Mouse (Mus musculus) thymus, adult 18-20 months (tissue): ENCODE data around the gene Auts2.

Experiments
- DNase-seq, 2 experiments: peaks; one replicate each; pipeline ENCODE4 v3.0.0; 2022; ENCODE audit warnings: mixed read lengths in 2 of 2

The Auts2 gene

DNA sequence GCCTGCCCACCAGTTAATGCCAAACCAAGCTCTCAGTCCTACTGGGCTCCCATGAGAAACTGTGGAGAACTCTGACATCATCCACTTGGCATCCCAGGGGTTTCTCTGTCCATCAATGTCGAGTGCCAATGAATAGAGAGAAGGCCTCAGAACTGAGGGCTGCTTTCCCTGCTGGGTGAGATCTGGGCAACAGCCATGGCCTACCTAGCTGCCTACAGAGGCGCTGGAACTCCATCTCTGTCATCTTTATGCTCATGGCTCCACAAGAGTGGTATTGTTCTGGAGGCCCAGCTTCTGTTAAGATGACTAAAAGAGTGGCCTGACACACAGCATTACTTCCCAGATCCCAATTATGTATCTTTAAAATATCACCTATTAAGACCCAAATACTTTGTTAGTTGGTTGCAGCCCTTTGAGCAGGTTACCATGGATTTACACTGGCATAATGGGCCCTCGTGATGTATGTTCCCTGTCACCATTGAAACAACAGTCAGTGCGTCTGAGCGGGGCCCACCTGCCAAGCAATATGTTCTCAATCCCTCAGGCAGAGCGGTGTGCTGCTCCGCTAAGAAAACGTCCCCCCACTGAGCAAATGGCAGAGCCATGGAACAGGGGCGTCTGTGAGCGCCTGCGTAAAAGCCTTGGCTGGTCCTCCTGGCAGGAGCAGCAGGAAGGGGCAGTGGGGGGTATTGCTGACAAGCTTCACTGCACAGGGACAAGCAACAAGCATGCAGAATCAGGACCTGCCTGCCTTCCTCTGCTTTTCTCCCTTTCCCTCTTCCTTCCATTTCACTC is 718.8 kb downstream of the Auts2 start:
- no peak for DNase-seq

DNA sequence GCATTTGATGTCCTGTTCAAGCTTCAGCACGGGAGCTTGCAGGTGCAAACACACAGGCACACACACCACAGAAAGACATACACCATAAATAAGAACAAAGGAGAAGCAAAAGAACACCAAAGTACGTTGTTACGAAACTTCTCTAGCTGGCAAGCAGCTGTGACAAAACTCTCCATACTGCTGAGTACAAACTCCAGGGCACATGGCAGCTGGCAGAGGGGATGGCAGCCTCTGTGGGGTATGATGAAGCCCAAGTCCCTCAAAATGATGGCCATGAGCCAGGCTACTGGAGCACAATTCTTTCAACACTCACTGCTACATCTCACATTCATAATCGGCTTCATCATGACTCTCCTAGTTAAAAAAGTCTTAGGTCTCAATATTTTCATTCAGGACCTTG is 721.7 kb downstream of the Auts2 start:
- no peak for DNase-seq

DNA sequence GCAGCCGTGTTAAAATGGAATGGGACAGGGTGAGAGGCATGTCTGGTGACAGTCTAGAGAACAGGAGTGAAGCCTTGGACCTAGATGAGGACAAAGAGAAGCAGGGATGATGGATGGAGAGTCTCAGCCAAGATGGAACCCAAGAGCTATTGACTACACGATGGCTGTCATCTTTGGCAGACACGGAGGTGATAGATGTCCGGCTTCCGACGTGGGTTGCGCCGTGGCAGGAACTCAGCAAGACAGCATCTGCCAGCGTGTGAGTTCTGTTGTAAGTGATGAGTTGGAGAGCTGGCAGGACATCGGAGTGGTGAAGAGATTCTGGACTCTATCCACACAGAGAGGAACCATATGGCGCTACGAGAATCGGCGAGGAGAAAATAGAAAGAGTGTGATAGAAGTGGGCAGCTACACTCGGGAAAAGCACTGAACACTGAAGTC is 723.9 kb downstream of the Auts2 start:
- DNase-seq, result no peak

DNA sequence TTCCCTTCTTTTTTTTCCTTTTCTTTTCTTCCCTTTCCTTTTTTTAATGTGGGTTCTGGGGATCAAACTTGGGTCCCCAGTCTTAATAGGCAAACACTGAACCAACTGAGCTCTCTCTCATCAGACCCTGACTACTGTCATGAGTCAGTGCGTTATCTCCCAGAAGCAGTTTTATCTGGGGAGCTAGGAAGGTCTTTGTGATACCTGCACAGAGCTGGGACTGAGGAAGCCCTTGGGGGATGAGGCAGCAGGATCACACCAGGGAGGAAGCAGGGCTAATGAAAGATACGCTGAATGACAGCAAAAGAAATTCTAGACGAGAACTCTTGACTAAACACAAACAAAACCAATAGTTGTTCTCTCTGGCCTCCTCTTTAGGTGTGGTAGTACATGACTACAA is 727.6 kb downstream of the Auts2 start:
- DNase-seq, result no peak

DNA sequence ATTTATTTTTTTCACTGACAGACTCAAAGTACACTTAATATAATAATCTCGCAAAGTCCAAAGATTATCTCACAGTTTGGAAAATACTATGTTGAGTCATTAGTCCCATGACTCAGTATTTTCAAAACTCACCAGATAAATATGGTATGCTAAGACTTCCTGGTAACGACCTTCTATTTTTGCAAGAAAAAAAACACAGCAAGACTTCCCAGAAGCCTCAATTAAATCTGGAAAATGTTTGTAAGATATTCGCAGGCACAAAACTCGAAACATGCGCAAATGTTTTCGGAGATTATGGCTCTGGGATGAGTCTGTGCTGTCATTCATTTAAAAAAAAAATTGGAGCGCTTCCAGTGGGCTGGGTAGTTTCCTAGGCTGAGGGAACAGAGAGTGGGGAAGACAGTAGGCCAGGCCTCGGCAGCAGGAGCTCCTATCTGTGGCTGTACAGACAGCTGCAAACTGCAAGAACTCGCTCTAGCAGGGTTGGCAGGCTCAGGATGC is 728.6 kb downstream of the Auts2 start:
- no peak for DNase-seq

DNA sequence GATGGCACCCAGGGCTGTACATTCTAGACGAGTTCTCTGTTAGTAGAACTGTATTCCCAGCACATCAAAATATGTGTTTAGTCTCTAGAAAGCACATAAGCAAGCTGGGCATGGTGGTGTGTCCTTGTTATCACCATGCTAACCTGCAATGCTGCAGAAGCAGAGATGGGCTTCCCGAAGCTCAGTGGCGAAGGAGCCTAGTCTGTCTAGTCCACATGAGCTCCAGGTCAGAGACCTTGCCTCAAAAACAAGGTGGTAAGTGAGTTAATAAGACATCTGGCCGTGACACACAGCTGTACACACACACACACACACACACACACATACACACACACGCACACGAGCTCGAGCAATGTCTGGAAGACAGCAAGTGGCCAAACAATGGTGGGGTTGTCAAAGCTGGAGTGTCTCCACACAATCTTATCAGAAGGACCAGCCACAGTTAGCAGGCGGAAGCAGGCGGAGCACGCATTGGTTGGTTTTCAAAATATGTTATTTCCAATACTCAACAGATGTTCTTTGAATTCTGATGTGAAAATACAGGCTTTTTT is 729.1 kb downstream of the Auts2 start:
- DNase-seq, result no peak

DNA sequence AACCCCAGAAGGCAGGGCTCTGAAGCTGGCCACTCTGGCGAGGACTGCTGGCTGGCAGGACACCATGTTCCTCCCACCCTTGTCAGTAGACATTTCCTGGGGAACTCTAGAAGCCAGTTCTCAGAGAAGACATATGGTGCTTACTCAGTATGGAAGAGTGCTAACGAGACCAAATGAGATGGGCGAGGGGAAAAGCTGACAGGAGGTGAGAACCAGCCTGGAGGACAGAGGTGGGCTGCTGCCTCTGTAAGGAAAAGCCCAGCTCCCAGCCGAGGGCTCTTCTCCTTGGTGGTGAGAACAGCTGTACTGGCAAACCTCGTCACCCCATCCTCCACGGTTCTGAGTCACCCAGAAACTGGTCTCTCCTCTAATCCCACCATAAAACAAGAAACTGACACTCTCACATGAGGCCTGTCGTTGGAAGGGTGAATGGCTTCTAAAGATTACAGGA is 729.8 kb downstream of the Auts2 start:
- no peak for DNase-seq

DNA sequence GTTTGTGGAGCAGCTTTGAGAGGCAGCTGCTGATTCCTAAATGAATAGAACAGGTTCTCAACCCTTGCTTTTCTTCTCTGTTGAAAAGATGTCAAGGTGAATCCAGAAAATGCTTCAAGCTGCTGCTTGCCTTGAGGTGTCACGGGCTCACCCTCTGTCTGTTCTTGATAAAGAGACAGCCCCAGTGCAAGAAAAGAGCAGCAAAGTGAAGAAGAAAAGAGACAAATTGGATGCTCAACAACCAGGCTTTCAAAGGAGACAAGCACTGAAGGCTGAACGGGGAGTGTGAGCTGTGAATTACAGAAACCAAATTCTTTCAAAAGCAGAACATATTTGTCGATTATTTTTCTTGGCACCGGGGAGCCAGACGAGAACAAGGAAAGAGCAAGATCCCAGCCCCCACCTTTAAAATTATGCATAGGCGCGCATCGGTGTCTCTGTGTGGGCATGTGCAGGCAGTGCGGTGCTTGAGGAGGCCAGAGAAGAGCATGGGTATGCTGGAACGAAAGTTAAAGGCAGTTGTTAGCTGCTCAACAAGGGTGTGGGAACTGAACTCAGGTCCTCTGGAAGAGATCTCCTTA is 730.6 kb downstream of the Auts2 start:
- DNase-seq, result no peak

DNA sequence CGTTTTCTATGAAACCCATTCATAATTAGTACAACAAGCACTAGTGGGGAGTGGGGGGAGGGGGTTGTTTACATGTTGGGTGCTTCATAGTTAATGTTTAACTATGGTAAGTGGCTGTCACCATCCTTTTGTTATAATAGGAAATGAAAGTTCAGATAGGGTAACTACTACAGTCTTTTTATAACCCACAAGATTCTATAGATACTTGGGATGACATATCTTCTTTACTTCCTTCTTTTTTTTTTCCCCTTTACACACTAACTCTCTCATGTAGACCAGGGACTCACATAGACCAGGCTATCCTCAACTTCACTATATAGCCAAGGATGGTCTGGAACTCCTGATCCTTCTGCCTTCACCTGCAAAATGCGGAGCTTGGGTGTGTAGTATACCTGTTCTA is 736.8 kb downstream of the Auts2 start:
- DNase-seq, result no peak

DNA sequence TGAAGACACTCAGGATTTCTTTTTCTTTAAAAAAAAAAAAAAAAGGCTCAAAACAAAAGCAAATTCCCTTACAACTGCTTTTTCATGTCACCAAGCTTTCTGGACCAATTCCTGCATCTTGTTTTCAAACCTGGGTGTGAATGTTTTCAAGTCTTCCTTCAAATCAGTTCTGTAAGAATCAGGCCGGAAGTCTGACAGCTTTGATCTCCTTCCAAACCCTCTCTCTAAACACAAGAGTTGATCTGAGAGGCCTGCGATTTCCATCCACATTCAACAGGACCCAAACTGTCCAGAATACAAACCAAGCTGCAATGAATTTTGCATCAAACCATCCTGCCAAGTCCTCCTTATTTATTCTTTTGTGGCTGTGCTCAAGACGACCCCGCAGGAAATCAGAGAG is 737.9 kb downstream of the Auts2 start:
- DNase-seq, result no peak

DNA sequence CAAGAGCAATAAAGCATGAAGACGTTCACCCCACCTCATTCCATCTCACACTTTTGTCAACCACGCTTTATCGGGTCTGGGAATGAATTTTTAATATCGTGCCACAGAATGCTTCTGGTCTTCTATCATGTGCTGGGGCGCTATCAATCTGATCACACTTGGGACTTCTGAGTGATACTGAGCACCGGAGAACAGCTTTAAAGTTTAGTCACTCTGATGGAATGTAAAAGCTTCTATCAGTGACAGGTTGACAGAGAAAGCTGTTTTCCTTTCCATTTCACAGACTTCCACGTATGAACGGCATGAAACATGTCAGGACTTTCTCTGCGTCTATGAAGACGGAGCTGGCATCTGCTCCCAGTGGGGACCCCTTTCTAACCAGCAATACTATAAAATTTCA is 739.5 kb downstream of the Auts2 start:
- DNase-seq, result no peak

DNA sequence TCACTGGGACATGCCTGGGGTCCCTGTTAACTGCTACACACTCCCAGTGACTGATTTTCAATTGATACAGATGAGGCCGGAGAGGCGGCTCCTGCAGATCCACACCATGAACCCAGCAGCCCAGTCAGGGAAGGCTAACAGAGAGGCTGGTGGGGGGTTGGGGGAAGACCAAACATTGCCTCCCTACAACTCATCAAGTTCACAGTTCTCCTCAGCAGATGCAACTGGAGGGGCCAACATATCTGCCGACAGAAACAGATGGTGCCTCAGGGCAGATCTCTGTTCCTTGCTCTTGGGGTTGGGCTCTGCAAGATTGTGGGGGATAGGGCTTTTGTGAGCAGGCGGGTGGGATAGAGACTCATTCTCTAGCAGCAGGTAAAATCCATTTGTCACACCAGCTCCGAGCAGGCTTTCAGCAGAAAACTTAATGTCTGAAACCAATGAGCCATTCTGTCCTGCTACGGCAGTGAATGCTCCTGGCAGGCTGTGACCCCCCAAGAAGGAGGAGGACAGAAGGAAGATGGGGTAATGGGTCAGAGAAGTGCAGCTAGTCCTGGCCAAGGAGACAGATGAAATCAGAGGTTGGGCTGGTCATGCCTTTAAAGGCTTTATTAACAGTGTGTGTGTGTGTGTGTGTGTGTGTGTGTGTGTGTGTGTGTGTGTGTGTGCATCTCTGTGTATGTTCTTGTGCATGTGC is 740.7 kb downstream of the Auts2 start:
- no peak for DNase-seq

DNA sequence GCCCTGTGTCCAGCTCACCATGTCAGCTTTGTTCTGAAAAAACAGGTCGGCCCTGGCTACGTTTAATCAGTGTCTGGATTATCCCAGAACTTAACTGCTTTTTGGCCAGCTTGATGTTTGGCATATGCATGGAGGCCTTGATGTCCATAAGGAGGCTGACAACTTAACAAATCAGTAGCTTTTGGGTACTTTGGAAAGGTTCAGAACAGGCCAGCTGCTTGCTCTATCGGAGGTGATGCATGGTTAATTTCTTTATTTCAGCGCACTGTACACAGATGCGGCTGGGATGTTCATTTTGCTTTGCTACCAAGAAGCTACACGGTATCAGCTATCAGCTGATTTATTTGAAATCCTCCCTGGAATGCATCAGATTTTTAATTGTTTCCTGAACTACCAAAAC is 741.2 kb downstream of the Auts2 start:
- DNase-seq, result no peak

DNA sequence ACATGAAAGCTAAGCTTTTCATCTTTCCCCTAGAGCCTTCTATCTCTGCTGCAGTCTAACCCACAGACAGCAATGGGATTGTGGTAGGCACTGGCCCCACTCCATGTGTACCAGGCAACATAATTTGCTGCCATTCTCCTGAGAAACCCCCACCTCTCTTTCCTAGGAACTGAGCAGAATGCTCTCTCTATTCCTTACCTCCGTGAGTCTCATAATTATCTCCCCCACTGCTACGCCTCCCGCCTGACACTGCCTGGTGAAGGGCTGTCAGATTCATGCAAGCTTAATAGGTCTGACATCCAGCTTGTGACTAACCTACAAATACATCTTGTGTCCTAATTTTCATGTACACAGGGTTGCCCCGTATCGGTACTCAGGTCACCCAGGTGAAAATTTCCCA is 744.8 kb downstream of the Auts2 start:
- no peak for DNase-seq

DNA sequence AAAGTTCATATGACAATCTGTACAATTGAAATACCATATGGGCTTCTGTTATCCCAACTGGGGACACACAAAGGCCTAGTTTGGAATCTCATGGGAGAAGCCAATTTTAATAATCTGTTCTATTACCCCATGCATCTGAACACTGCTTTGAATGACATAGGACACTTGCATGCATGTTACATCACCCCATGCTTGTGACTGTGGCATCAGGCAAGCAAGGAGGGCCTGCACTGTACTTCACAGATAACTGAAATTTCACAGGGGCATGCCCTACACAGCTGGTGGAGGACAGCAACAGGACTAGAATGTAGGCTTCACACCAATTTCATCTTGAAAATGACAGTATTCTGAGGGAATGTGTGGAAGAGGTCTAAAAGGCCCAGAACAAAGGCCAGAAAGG is 746.1 kb downstream of the Auts2 start:
- DNase-seq, result no peak

DNA sequence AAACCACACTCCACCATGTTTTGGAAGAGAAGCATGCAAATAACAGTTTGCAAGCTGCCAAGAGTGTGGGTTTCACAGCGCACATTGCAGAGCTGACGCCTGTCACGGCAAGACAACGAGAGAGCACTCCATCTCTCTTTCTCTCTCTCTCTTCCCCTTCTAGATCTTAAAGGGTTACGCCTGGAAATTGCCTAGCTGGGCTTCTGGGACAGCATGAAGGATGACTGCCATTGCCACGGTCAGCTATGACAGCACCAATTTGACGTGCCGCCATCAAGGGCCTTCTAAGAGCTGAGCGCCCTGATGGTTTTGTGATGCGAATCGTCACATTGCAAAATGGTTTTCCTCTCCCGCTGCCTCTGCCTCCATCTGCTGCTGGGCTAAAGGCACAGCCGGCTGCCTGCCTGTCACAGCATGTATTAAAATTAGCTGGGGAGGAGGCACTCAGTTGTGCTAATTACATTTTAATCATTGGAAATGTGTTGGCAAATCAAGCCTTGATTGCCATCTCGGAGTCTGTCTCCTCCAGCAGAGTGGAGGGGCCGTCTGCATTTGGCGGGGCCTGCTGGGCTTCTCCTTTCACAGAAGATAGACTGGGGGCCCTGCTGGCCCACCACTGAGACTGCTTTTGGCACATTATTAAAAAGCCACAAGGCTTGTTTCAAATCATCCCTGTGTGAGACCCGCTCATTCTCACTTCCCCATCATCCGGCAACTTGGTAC is 748.6 kb downstream of the Auts2 start:
- DNase-seq, result no peak

DNA sequence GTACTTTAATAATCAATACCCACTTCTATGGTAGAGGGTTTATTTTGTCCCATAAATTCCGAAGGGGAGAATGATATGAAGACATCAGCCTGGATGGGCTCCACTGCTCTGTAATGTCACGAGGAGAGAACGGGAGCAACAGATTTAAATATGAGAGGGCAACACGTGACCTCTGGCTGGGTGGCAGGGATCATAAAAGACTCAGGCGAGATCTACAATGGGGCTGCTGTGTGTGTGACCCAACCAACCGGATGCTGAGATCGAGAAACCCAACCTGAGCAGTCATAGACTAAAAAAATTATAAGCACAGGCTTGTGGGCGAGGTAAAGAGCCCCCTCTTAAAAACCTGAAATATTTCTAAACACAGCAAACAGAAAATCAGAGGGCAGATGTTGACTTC is 753.5 kb downstream of the Auts2 start:
- DNase-seq, result no peak

DNA sequence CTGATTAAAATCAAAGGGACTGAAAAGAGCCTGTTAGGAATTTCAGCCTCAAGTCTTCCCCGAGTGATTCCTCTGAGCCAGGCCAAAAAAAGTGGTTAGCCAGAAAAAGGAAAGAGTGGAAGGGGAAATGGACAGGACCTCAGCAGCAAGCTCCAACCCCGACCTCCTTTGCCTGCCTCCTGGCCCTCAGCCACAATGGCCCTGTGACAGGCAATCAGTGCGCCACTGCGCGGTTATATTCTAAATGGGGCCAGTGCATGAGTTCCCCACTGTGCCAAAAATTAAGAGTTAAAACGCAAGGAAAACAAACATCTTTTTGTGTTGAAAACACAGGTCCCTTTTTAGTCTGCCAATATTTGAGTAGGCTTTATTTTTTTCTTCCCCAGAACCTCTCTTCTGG is 755.1 kb downstream of the Auts2 start:
- DNase-seq, result no peak

DNA sequence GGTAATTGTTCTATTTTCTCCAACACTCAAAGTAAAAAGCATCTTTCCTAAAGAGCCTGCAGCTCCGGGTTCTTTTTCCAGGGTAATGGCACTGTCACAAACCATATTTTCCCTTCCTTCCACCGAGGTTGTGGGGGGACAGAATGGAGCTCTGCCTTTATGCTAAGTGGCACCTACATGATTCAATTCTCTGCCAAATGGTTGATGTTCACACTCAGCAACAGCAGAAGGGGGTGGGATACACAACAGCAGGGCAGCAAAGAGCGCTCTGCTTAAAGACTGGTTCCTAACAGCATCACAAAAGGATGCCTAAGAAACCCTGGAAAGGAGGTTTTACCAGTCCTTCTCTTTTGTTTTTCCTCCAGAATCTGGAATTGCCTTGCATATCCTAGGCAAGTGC is 759.9 kb downstream of the Auts2 start:
- no peak for DNase-seq

DNA sequence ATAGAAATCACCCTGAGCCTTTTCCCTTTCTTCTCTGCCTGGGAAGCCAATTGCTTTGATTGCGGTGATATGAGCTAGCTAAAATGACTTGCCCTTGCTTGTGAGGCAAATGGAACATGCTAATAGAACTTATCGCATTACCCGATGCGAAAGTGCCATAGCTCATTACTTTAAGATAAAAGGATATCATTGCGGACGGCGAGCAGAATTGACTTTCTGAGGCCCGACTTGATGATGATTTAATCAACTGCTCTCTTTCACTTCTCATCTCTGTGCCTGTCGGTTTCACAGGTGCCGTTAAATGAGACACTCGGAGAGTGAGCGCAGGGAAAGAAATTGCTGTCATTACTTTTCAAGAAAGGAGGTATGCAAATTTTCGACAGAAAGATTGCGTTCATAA is 762.1 kb downstream of the Auts2 start:
- DNase-seq, result no peak

DNA sequence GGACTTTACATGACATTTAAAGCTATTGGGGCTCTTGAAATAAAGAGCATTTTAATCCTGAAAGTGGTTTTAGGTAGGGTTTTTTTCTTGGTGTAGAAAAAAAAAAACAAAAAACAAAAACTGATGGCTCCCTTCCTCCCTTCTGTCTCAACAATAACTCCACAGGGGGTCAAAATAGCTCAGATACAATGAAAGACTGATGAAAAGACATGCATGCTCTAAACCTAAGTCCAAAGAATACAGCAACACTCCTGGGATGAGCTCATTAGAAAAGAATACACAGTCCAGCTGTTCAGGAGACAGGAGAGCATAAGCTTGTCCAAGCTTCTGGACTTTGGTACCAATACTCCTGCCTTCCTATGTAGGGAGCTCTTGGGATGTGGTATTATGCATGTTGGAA is 764.0 kb downstream of the Auts2 start:
- no peak for DNase-seq

DNA sequence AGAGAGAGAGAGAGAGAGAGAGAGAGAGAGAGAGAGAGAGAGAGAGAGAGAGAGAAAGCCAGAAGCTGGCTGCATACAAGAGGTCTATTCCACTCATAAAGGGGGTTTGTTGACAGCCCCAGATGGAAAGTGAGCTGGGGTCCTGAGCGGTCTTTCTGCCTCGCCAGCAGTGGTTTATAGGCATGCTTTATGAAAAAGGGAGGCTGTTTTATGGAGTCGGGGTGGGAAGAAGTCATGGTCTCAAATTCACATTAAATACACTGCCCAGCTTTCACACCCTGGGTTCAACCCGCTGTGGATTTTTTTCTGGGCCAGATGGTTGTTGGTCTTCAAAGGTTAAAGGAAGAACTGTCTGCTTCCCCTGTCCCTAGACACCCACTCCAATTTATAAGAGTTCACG is 767.5 kb downstream of the Auts2 start:
- no peak for DNase-seq

DNA sequence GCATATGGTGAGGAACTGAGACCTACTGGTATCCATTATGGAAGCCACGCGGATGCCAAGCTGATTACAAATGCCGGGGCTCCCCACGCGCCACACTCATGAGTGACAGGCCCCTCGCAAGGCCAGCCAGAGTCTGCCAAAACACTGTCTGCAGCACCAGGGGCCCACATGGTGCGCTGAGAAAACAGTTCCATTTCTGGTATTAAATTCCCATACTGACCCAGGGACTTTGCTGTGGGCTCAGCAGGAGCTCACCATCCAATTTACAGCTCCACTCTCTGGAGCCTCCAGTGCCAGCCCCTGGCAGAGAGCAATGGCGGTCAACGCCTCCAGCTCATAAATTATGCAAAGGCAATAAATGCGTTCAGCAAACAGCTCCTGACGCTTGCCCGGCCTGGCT is 767.9 kb downstream of the Auts2 start:
- DNase-seq, result no peak
